Mouse (Mus musculus): ENCODE data around the gene Flt1. TPM values are rescaled to one million over a fixed set of nuclear protein-coding genes. Genes with fewer than 3 reads are reported as not detected.

Gene Flt1
- polyA plus RNA-seq, 1 experiment from 2014 or later = 9.6 TPM

- ATAC-seq (replicated peaks; ENCODE audit: insufficient number of reproducible peaks, low FRiP score, low TSS enrichment, low read depth) (no peak), DNase-seq (ENCODE audit: low spot score) (no peak)
- H3K9ac ChIP-seq (replicated peaks; ENCODE audit: low read length) = no peak overlapping the region
- H3K27ac ChIP-seq (replicated peaks; ENCODE audit: low read depth, low read length) = no peak overlapping the region
- peaks cover 3% of the 10 kb centered on the region for H3K36me3 ChIP-seq (replicated peaks; ENCODE audit: control insufficient read depth, insufficient read depth, low read depth, low read length)
- 94% methylated on average over 6 of the region's 6 CpGs for WGBS
- no peaks in the 10 kb centered on the region for H3K4me1 ChIP-seq (ENCODE audit: control insufficient read depth, insufficient read depth, low read length)
- no peak overlapping the region for H3K4me3 ChIP-seq (ENCODE audit: low read depth, low read length)
- H3K9me3 ChIP-seq (replicated peaks; ENCODE audit: control insufficient read depth, low read length) = no peaks in the 10 kb centered on the region
- H3K27me3 ChIP-seq (ENCODE audit: control insufficient read depth, insufficient read depth, low read length) = no peaks in the 10 kb centered on the region
- H3K4me2 ChIP-seq (ENCODE audit: low read depth, low read length) = no peak overlapping the region
Observed at GRCm38 (mm10) chr5:147527006-147527405, 198.8 kb downstream of the Flt1 start.

Other genes with a start within 250 kb of the Flt1 start
- gene Pomp, start 134.4 kb upstream of the Flt1 start, polyA plus RNA-seq (2014; fragmentation: Nextera tagmentation; extraction: Ambion mirVana) = 592 TPM in 2 replicates
- 2.6 and 3.6 TPM in 2 replicates for gene Slc46a3, start 168.8 kb upstream of the Flt1 start, polyA plus RNA-seq (2014; fragmentation: Nextera tagmentation; extraction: Ambion mirVana)
- 10.6 and 10.7 TPM in 2 replicates for gene Mtus2, start 231.3 kb upstream of the Flt1 start, polyA plus RNA-seq (2014; fragmentation: Nextera tagmentation; extraction: Ambion mirVana)